Mouse (Mus musculus) kidney, adult 8-10 months (tissue): ENCODE results near the gene Fuom.

ENCODE experiments used
- DNase-seq, 2 experiments: peaks; one replicate each; pipeline ENCODE4 v3.0.0; 2022

Gene Fuom

GRCm38 (mm10) chr7:140098466-140098865 lies 3.8 kb downstream of the Fuom start:
- DNase-seq = no peak

- no peak for DNase-seq
Observed at GRCm38 (mm10) chr7:140096055-140096454, 6.2 kb downstream of the Fuom start.

- peak; percentile 87 to 90 for DNase-seq
Observed at GRCm38 (mm10) chr7:140095556-140095955, 6.7 kb downstream of the Fuom start.

- DNase-seq = no peak
Observed at GRCm38 (mm10) chr7:140094954-140095353, 7.3 kb downstream of the Fuom start.

- DNase-seq = no peak
Observed at GRCm38 (mm10) chr7:140092924-140093528, 9.2 kb downstream of the Fuom start, which contains the start of gene Prap1. Prap1 (plus strand) TSS chr7:140093395.

GRCm38 (mm10) chr7:140090601-140091000 lies 11.6 kb downstream of the Fuom start:
- no peak for DNase-seq

- DNase-seq = no peak
Observed at GRCm38 (mm10) chr7:140082242-140082678, 20.0 kb downstream of the Fuom start, which contains the start of gene Caly. Caly (minus strand) TSS chr7:140082548.

GRCm38 (mm10) chr7:140081408-140082241 lies 20.6 kb downstream of the Fuom start:
- no peak for DNase-seq

- peak; percentile 56 to 59 for DNase-seq
Observed at GRCm38 (mm10) chr7:140080503-140081156, 21.6 kb downstream of the Fuom start.

- DNase-seq = peak; percentile 56 to 67
Observed at GRCm38 (mm10) chr7:140078711-140079110, 23.5 kb downstream of the Fuom start.

- no peak for DNase-seq
Observed at GRCm38 (mm10) chr7:140077698-140078097, 24.5 kb downstream of the Fuom start.

GRCm38 (mm10) chr7:140070042-140070711 lies 32.1 kb downstream of the Fuom start:
- DNase-seq = no peak

- DNase-seq = no peak
Observed at GRCm38 (mm10) chr7:140067397-140067796, 34.8 kb downstream of the Fuom start.

- DNase-seq = peak; percentile 35 to 73
Observed at GRCm38 (mm10) chr7:140063092-140063491, 39.1 kb downstream of the Fuom start.

- DNase-seq = peak in 1 of 2 experiments; percentile 31
Observed at GRCm38 (mm10) chr7:140062307-140062706, 39.9 kb downstream of the Fuom start.

- no peak for DNase-seq
Observed at GRCm38 (mm10) chr7:140061832-140062130, 40.5 kb downstream of the Fuom start.

- DNase-seq = no peak
Observed at GRCm38 (mm10) chr7:140060936-140061831, 41.1 kb downstream of the Fuom start.

GRCm38 (mm10) chr7:140059601-140060000 lies 42.6 kb downstream of the Fuom start:
- no peak for DNase-seq

GRCm38 (mm10) chr7:140058528-140058927 lies 43.7 kb downstream of the Fuom start:
- no peak for DNase-seq

GRCm38 (mm10) chr7:140057413-140058407 lies 44.5 kb downstream of the Fuom start:
- peak in 1 of 2 experiments; percentile 29 for DNase-seq

GRCm38 (mm10) chr7:140054124-140054523 lies 48.1 kb downstream of the Fuom start:
- DNase-seq = no peak
